10 mouse cellular contexts compared by ENCODE assay signal in genomic region chr19:45675196-45675595, GRCm38 (mm10). TPM values are rescaled to one million over a fixed set of nuclear protein-coding genes. Genes with fewer than 3 reads are reported as not detected.
DNase-seq lines count a peak whose midpoint lies in the region; ATAC-seq and TF ChIP-seq lines count a peak whose summit lies in the region.
"Had no signal": no experiment of that assay in that cellular context is flagged by ENCODE, and none has a peak within 500 bp of the region (broad histone marks: within the 10 kb centered on the region; RNA-seq: fewer than 3 reads in every experiment).

No protein-coding gene starts in this region.

- no peak for ATAC-seq in heart, postnatal 0 days (ENCODE audit: insufficient read depth, low read depth)
- no peak for ATAC-seq in midbrain, embryonic 11.5 days (ENCODE audit: low FRiP score)
- no peak for ATAC-seq in midbrain, embryonic 16.5 days
- ATAC-seq in embryonic facial prominence, embryonic 14.5 days (ENCODE audit: low read depth): no peak
- no peak for ATAC-seq in liver, postnatal 0 days
- no peak for ATAC-seq in activated CD4-positive, CD25-positive, alpha-beta regulatory T cell, adult 4 months

- TF ChIP-seq EP300 in heart, postnatal 0 days (IDR thresholded peaks at IDR 0.05; ENCODE audit: low read depth): no peak
- no peak for TF ChIP-seq EP300 in liver, postnatal 0 days (IDR thresholded peaks at IDR 0.05; ENCODE audit: low read depth)

- no peaks in the 10 kb centered on the region for H3K36me3 ChIP-seq in heart, postnatal 0 days (replicated peaks; ENCODE audit: control insufficient read depth, insufficient read depth, low read length)
- H3K36me3 ChIP-seq in midbrain, embryonic 11.5 days (ENCODE audit: control insufficient read depth, insufficient read depth, low read length): no peaks in the 10 kb centered on the region
- no peaks in the 10 kb centered on the region for H3K36me3 ChIP-seq in midbrain, embryonic 16.5 days (ENCODE audit: control insufficient read depth, insufficient read depth, low read length)
- H3K36me3 ChIP-seq in embryonic facial prominence, embryonic 14.5 days (ENCODE audit: control insufficient read depth, insufficient read depth, low read length): no peaks in the 10 kb centered on the region
- no peaks in the 10 kb centered on the region for H3K36me3 ChIP-seq in liver, postnatal 0 days (replicated peaks; ENCODE audit: insufficient read depth, low read length)
- H3K36me3 ChIP-seq: neural tube, embryonic 12.5 days had no signal

- peaks cover 7% of the 10 kb centered on the region; the same call in 1 of the 2 replicates for H3K27me3 ChIP-seq in heart, postnatal 0 days (ENCODE audit: control insufficient read depth, insufficient read depth, low read length)
- H3K27me3 ChIP-seq in midbrain, embryonic 11.5 days (ENCODE audit: control insufficient read depth, insufficient read depth, low read length): peaks cover 26% of the 10 kb centered on the region
- peaks cover 9% of the 10 kb centered on the region for H3K27me3 ChIP-seq in midbrain, embryonic 16.5 days (ENCODE audit: control insufficient read depth, insufficient read depth, low read depth, low read length)
- peaks cover 36% of the 10 kb centered on the region for H3K27me3 ChIP-seq in embryonic facial prominence, embryonic 14.5 days (replicated peaks; ENCODE audit: control insufficient read depth, insufficient read depth, low read length)
- peaks cover 17% of the 10 kb centered on the region for H3K27me3 ChIP-seq in liver, postnatal 0 days (ENCODE audit: insufficient read depth, low read length)

- H3K9ac ChIP-seq in heart, postnatal 0 days (replicated peaks; ENCODE audit: low read depth, low read length): no peak overlapping the region
- H3K9ac ChIP-seq in midbrain, embryonic 11.5 days (ENCODE audit: low read length): no peak overlapping the region
- H3K9ac ChIP-seq in midbrain, embryonic 16.5 days (ENCODE audit: low read depth, low read length): no peak overlapping the region
- H3K9ac ChIP-seq in embryonic facial prominence, embryonic 14.5 days (ENCODE audit: low read depth, low read length): no peak overlapping the region
- no peak overlapping the region for H3K9ac ChIP-seq in liver, postnatal 0 days (replicated peaks)

- H3K4me2 ChIP-seq in heart, postnatal 0 days (ENCODE audit: low read depth, low read length): peak overlapping the region; percentile 73; the same call in 1 of the 2 replicates
- peak overlapping the region; percentile 51 for H3K4me2 ChIP-seq in midbrain, embryonic 11.5 days
- no peak overlapping the region for H3K4me2 ChIP-seq in midbrain, embryonic 16.5 days (ENCODE audit: low read length)
- peak overlapping the region; percentile 66; the same call in 1 of the 2 replicates for H3K4me2 ChIP-seq in embryonic facial prominence, embryonic 14.5 days (ENCODE audit: low read depth, low read length)
- H3K4me2 ChIP-seq in liver, postnatal 0 days (ENCODE audit: low read depth, low read length): peak overlapping the region; percentile 86

- 45% methylated on average over 5 of the region's 5 CpGs for WGBS in heart, postnatal 0 days
- 13% methylated on average over 5 of the region's 5 CpGs for WGBS in midbrain, embryonic 11.5 days
- 16% methylated on average over 5 of the region's 5 CpGs for WGBS in midbrain, embryonic 16.5 days
- 24% methylated on average over 5 of the region's 5 CpGs for WGBS in embryonic facial prominence, embryonic 14.5 days
- 20% methylated on average over 5 of the region's 5 CpGs for WGBS in liver, postnatal 0 days (ENCODE audit: insufficient replicate concordance)

- H3K27ac ChIP-seq in heart, postnatal 0 days (ENCODE audit: low read depth): no peak overlapping the region
- no peak overlapping the region for H3K27ac ChIP-seq in midbrain, embryonic 11.5 days (ENCODE audit: low read depth, low read length)
- H3K27ac ChIP-seq in midbrain, embryonic 16.5 days (ENCODE audit: low read length): no peak overlapping the region
- no peak overlapping the region for H3K27ac ChIP-seq in embryonic facial prominence, embryonic 14.5 days (replicated peaks; ENCODE audit: low read depth, low read length)
- H3K27ac ChIP-seq in liver, postnatal 0 days (ENCODE audit: low read depth): no peak overlapping the region
- H3K27ac ChIP-seq: neural tube, embryonic 12.5 days had no signal

- DNase-seq in heart, postnatal 0 days (ENCODE audit: low spot score): no peak
- DNase-seq in heart, postnatal 36 days: no peak
- DNase-seq in midbrain, embryonic 11.5 days (ENCODE audit: low spot score, missing footprints): peak; percentile 90
- no peak for DNase-seq in embryonic facial prominence, embryonic 14.5 days (ENCODE audit: low spot score)
- DNase-seq in liver, postnatal 0 days: no peak
- DNase-seq: lung, postnatal 36 days; thymus, postnatal 36 days had no signal

- 0 out of 2 replicates have a peak, but pooled peaks cover 8% of the 10 kb centered on the region for H3K4me1 ChIP-seq in heart, postnatal 0 days (ENCODE audit: control insufficient read depth, insufficient read depth)
- peaks cover 13% of the 10 kb centered on the region for H3K4me1 ChIP-seq in midbrain, embryonic 11.5 days (ENCODE audit: control insufficient read depth, insufficient read depth, low read length)
- H3K4me1 ChIP-seq in midbrain, embryonic 16.5 days (ENCODE audit: control insufficient read depth, insufficient read depth, low read length): peaks cover 8% of the 10 kb centered on the region
- H3K4me1 ChIP-seq in embryonic facial prominence, embryonic 14.5 days (ENCODE audit: control insufficient read depth, insufficient read depth, low read length): peaks cover 11% of the 10 kb centered on the region
- H3K4me1 ChIP-seq in liver, postnatal 0 days (ENCODE audit: insufficient read depth): peaks cover 7% of the 10 kb centered on the region; the same call in 1 of the 2 replicates

- no peak for TF ChIP-seq CTCF in heart, postnatal 0 days (IDR thresholded peaks at IDR 0.05; ENCODE audit: low read depth)
- TF ChIP-seq CTCF in liver, postnatal 0 days (IDR thresholded peaks at IDR 0.05; ENCODE audit: low read depth): no peak

- no peaks in the 10 kb centered on the region for H3K9me3 ChIP-seq in heart, postnatal 0 days (replicated peaks; ENCODE audit: control insufficient read depth, low read length)
- H3K9me3 ChIP-seq in midbrain, embryonic 11.5 days (ENCODE audit: control insufficient read depth, low read length): no peaks in the 10 kb centered on the region
- H3K9me3 ChIP-seq in midbrain, embryonic 16.5 days (replicated peaks; ENCODE audit: control insufficient read depth, low read length, poor library complexity, severe bottlenecking): no peaks in the 10 kb centered on the region
- H3K9me3 ChIP-seq in embryonic facial prominence, embryonic 14.5 days (ENCODE audit: control insufficient read depth, low read length): no peaks in the 10 kb centered on the region
- H3K9me3 ChIP-seq in liver, postnatal 0 days (ENCODE audit: low read length): no peaks in the 10 kb centered on the region
- H3K9me3 ChIP-seq: neural tube, embryonic 12.5 days had no signal

- intact Hi-C loops in heart, postnatal 36 days (cut with DNase I): no loop called here

- peak overlapping the region; percentile 57 for H3K4me3 ChIP-seq in heart, postnatal 0 days (ENCODE audit: low read depth, low read length)
- no peak overlapping the region for H3K4me3 ChIP-seq in midbrain, embryonic 11.5 days (ENCODE audit: low read depth, low read length)
- H3K4me3 ChIP-seq in midbrain, embryonic 16.5 days (ENCODE audit: low read depth, low read length): no peak overlapping the region
- H3K4me3 ChIP-seq in embryonic facial prominence, embryonic 14.5 days (ENCODE audit: low read depth, low read length): no peak overlapping the region
- peak overlapping the region; percentile 57 for H3K4me3 ChIP-seq in liver, postnatal 0 days (ENCODE audit: low read depth, low read length)

RNA-seq across cellular contexts. Expression of gene Fbxw4, which starts 15.1 kb away (rescaled TPM):
- 43.7 and 53.1 TPM in 2 replicates for total RNA-seq in heart, postnatal 0 days (2014; rRNA removed; ENCODE audit: low replicate concordance)
- polyA plus RNA-seq in heart, postnatal 0 days (2015; fragmentation: Nextera tagmentation; extraction: Ambion mirVana): 3.0 and 3.6 TPM in 2 replicates
- total RNA-seq in heart, postnatal 36 days (2021): 10 to 100 TPM; 28.1 to 29.4 TPM
- 2.4 and 3.2 TPM in 2 replicates for polyA plus RNA-seq in midbrain, embryonic 11.5 days (2014; fragmentation: Nextera tagmentation; extraction: Ambion mirVana)
- 4.2 and 5.6 TPM in 2 replicates for polyA plus RNA-seq in midbrain, embryonic 16.5 days (2015; fragmentation: Nextera tagmentation; extraction: Ambion mirVana)
- polyA plus RNA-seq in embryonic facial prominence, embryonic 14.5 days (2014; fragmentation: Nextera tagmentation; extraction: Ambion mirVana): 6.1 and 6.9 TPM in 2 replicates
- 2.2 and 3.0 TPM in 2 replicates for polyA plus RNA-seq in liver, postnatal 0 days (2015; fragmentation: Nextera tagmentation; extraction: Ambion mirVana)
- polyA plus RNA-seq in activated CD4-positive, CD25-positive, alpha-beta regulatory T cell, adult 4 months (2017; shearing (Covaris generic)): 10 to 100 TPM; 10.1 to 16.2 TPM

Comparison
In these comparisons a context has a peak if more than half of its experiments do, and no peak if none do; other contexts are left out.
1. H3K4me3 ChIP-seq: peak in heart, postnatal 0 days (single experiment) and liver, postnatal 0 days (single experiment); none in midbrain, embryonic 11.5 days (single experiment), midbrain, embryonic 16.5 days (single experiment) and embryonic facial prominence, embryonic 14.5 days (single experiment).